Mouse (Mus musculus) megakaryocyte, embryonic 14.5 days (primary cell): ENCODE measurements at regions not wholly inside any gene's neighbourhood (a gene's known extent, or its start where the extent isn't known, plus 50 kb on each side); places are given as distances from the start of the nearest gene placed in this dataset.

ENCODE experiments used
- FLI1 ChIP-seq: IDR thresholded peaks from 2 replicates; pipeline ENCODE4 v1.6.1; 2012; ENCODE audit warnings: low read length, inconsistent platforms, mixed read lengths
- GATA1 ChIP-seq: IDR thresholded peaks from 3 replicates; pipeline ENCODE4 v1.6.1; 2012; ENCODE audit warnings: mixed read lengths, low read length, inconsistent platforms, borderline replicate concordance

GRCm38 (mm10) chr8:10788496-10789200 is 219.6 kb downstream of the Irs2 start:
- TF ChIP-seq GATA1 (no peak), FLI1 (no peak)
